Mouse (Mus musculus): Measurements from ENCODE around the gene Dis3. TPM values are rescaled to one million over a fixed set of nuclear protein-coding genes. Genes with fewer than 3 reads are reported as not detected.

Dis3 gene
- total and polyA plus RNA-seq, 3 experiments = 33.9 to 92.6 (median 69.4) TPM

DNA sequence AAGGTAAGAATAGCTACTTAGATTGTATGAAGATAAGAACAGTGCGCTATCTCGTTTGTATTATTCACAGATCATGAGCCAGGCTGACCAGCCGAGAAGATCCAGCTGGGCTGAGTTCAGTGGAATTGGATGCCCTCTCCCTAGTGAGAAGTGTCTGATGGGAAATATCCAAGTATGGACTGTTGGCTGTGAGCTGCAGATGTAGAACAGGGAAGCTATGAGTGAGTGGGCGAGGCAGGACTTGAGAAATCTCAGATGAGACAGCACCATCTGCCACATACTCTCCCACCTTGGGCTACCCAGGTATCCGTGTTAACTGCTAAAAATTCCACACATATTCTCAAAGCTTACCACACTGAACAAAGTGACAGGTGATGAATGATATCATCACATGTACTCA lies 69.6 kb downstream of the Dis3 start:
- Histone ChIP-seq H3K36me3 (replicated peaks in 1 of 2; ENCODE audit: control insufficient read depth in 1 of 2, insufficient read depth in 1 of 2, low read length in 1 of 2) (peaks cover 9 to 26% of the 10 kb centered on the region in 2 experiments), H3K79me2 (replicated peaks; ENCODE audit: control insufficient read depth, extremely low read depth, insufficient read depth, poor library complexity, severe bottlenecking) (no peaks in the 10 kb centered on the region; the same call in 1 of the 2 replicates), H3K4me1 (ENCODE audit: control insufficient read depth in 1 of 2, insufficient read depth in 2 of 2) (no peaks in the 10 kb centered on the region), H3K27ac (ENCODE audit: insufficient read depth, low read depth) (no peak overlapping the region), H3K27me3 (replicated peaks) (no peaks in the 10 kb centered on the region), H3K4me3 (replicated peaks in 1 of 3; ENCODE audit: low read depth in 2 of 3, low read length in 2 of 3, poor library complexity in 1 of 3) (no peak overlapping the region), H3K4me2 (ENCODE audit: insufficient read depth, low read depth, poor library complexity, severe bottlenecking) (no peak overlapping the region), H3K9ac (ENCODE audit: insufficient read depth, low read depth) (no peak overlapping the region), H3K9me3 (replicated peaks; ENCODE audit: low read length) (peaks cover 3% of the 10 kb centered on the region)
- DNase-seq (ENCODE audit: extremely low read depth) = no peak
- no peak for TF ChIP-seq KAT2A (IDR thresholded peaks at IDR 0.05; ENCODE audit: insufficient replicate concordance, low read length)
- TF ChIP-seq TBP (conservative IDR thresholded peaks at IDR 0.05; ENCODE audit: low read depth, low read length) = no peak
- no peak for TF ChIP-seq USF1 (IDR thresholded peaks at IDR 0.05; ENCODE audit: low read depth, low read length)
- TF ChIP-seq MYC (IDR thresholded peaks at IDR 0.05; ENCODE audit: low read depth, low read length) = no peak
- no peak for TF ChIP-seq MAFK (IDR thresholded peaks at IDR 0.05; ENCODE audit: insufficient replicate concordance, low read length)
- no peak for TF ChIP-seq CHD2 (IDR thresholded peaks at IDR 0.05; ENCODE audit: low read length)
- no peak for TF ChIP-seq ZKSCAN1 (IDR thresholded peaks at IDR 0.05; ENCODE audit: borderline replicate concordance, low read depth, low read length)
- no peak for TF ChIP-seq NELFE (IDR thresholded peaks at IDR 0.05; ENCODE audit: low read depth, low read length)
- no peak for TF ChIP-seq CHD1 (IDR thresholded peaks at IDR 0.05; ENCODE audit: low read depth, low read length)
- no peak for TF ChIP-seq E2F4 (IDR thresholded peaks at IDR 0.05; ENCODE audit: insufficient replicate concordance, low read depth, low read length)
- no peak for TF ChIP-seq POLR2A (IDR thresholded peaks at IDR 0.05; ENCODE audit: low read depth, low read length)
- no peak for TF ChIP-seq MEF2A (IDR thresholded peaks at IDR 0.05; ENCODE audit: borderline replicate concordance, low read depth, low read length)
- TF ChIP-seq ZNF384 (IDR thresholded peaks at IDR 0.05; ENCODE audit: low read depth, low read length) = no peak
- no peak for TF ChIP-seq ZMIZ1 (IDR thresholded peaks at IDR 0.05; ENCODE audit: low read depth, low read length)
- TF ChIP-seq CTCF (conservative IDR thresholded peaks at IDR 0.05 in 1 of 2, IDR thresholded peaks at IDR 0.05 in 1 of 2; ENCODE audit: low read depth in 2 of 2, low read length in 2 of 2) = no peak
- TF ChIP-seq USF2 (conservative IDR thresholded peaks at IDR 0.05; ENCODE audit: low read depth, low read length) = no peak
- no peak for TF ChIP-seq MAZ (IDR thresholded peaks at IDR 0.05; ENCODE audit: low read depth, low read length)
- dilution Hi-C loops (cut with MboI; ENCODE audit: extremely low pct_ligation_motif_present, extremely low pct_unique_long_range_greater_than_20kb, low sequenced_read_pairs) = no loop called here
- in situ Hi-C loops (cut with MboI; ENCODE audit: low pct_ligation_motif_present, low pct_unique_long_range_greater_than_20kb, low sequenced_read_pairs) = no loop called here

Other genes starting within 250 kb of the Dis3 start
- gene Rpl36a-ps1, start 105.5 kb downstream of the Dis3 start, total RNA-seq (2012; rRNA removed) = 42.9 and 57.6 TPM in 2 replicates
- gene Rpl36a-ps1, start 105.5 kb downstream of the Dis3 start, total RNA-seq (2014; rRNA removed) = 73.7 and 82.6 TPM in 2 replicates
- 5.7 and 6.2 TPM in 2 replicates for gene Rpl36a-ps1, start 105.5 kb downstream of the Dis3 start, polyA plus RNA-seq (2012; ENCODE audit: insufficient read length, low read depth)
- 24.4 and 26.2 TPM in 2 replicates for gene Mzt1, start 53.6 kb downstream of the Dis3 start, total RNA-seq (2012; rRNA removed)
- gene Mzt1, start 53.6 kb downstream of the Dis3 start, total RNA-seq (2014; rRNA removed) = 127 and 132 TPM in 2 replicates
- gene Mzt1, start 53.6 kb downstream of the Dis3 start, polyA plus RNA-seq (2012; ENCODE audit: insufficient read length, low read depth) = 36.7 and 41.0 TPM in 2 replicates
- gene Bora, start 53.5 kb downstream of the Dis3 start, total RNA-seq (2012; rRNA removed) = 27.9 and 31.0 TPM in 2 replicates
- 44.7 and 51.8 TPM in 2 replicates for gene Bora, start 53.5 kb downstream of the Dis3 start, total RNA-seq (2014; rRNA removed)
- 47.6 and 49.3 TPM in 2 replicates for gene Bora, start 53.5 kb downstream of the Dis3 start, polyA plus RNA-seq (2012; ENCODE audit: insufficient read length, low read depth)
- gene Pibf1, start 346 bp downstream of the Dis3 start, total RNA-seq (2012; rRNA removed) = 13.9 and 17.7 TPM in 2 replicates
- 24.7 and 29.2 TPM in 2 replicates for gene Pibf1, start 346 bp downstream of the Dis3 start, total RNA-seq (2014; rRNA removed)
- 11.8 and 12.8 TPM in 2 replicates for gene Pibf1, start 346 bp downstream of the Dis3 start, polyA plus RNA-seq (2012; ENCODE audit: insufficient read length, low read depth)
- gene Klf5, start 198.9 kb upstream of the Dis3 start, total RNA-seq (2012; rRNA removed) = 0.08 and 0.13 TPM in 2 replicates
- gene Klf5, start 198.9 kb upstream of the Dis3 start, total RNA-seq (2014; rRNA removed) = not detected in 2 replicates
- gene Klf5, start 198.9 kb upstream of the Dis3 start, polyA plus RNA-seq (2012; ENCODE audit: insufficient read length, low read depth) = not detected in 2 replicates